Mouse (Mus musculus): ENCODE results near the gene Ints2.

DNA sequence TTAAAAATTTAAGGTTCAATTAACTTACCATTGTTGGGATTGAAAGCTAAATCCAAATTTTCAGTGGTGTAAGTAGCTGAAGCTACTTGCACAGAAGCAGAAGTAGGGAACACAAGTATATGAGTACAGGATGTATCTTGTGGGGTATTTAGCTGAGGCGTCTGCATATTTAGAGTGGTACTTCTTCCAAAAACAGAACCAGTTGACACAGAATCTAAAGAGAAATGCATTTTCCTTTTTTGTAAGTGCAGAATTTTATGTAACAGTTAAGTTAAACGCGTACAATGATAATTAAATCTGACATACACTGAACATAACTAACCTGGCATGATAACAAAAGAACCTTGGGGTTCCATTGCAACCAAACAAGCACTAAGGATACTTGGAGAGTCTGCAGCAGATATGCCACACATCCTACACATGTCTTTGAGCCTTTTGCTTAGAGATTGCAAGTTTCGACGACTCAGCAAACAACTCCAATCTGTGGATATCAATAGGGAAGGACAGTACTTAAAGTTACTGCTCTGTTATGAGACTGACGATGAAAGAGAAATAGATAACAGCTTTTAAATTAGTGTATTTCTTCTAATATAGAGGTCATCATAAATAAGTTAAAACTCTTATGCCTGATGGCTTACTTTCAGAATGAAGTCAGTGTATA lies 21.2 kb upstream of the Ints2 start:
- TF ChIP-seq CTCF (IDR thresholded peaks at IDR 0.05; ENCODE audit: low read depth) (no peak), EP300 (IDR thresholded peaks at IDR 0.05; ENCODE audit: low read depth) (no peak)
